Comparison of ENCODE assay signal across 7 mouse cellular contexts in the genomic region with DNA sequence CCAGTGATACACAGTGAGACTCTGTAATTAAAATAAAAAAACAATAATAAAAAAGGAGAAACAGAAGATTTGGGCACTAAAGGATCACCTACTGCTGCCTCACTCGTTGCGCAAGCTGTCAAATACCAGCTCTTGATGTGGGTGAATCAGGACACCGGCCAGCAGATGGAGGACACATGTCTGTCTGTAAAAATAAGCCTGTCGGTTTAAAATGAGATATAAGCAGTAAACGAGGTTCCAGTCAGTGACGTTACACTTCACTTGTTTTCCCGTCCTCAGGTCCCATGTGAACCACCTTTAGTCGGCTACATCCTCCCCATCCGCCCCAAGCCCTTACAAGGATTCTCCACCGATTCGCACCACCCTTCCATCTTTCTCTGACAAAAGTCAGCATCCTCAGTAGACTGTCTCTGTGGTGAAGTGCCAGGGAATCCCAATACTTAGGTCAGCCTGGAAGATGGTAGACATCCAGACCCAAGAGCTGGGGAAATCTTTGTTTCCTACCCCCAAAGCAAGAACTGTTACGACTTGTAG. TPM values are rescaled to one million over a fixed set of nuclear protein-coding genes. Genes with fewer than 3 reads are reported as not detected.
A peak's percentile ranks its signal among the peaks of the same experiment; 100 is the strongest.
DNase-seq lines count a peak whose midpoint lies in the region; ATAC-seq and TF ChIP-seq lines count a peak whose summit lies in the region.

No protein-coding gene starts in this region.

- H3K4me3 ChIP-seq in embryonic facial prominence, embryonic 14.5 days (ENCODE audit: low read depth, low read length), result peak overlapping the region; percentile 85
- H3K4me3 ChIP-seq in intestine, embryonic 14.5 days (ENCODE audit: low read depth, low read length), result peak overlapping the region; percentile 65
- H3K4me3 ChIP-seq in midbrain, embryonic 14.5 days (replicated peaks; ENCODE audit: low read depth, low read length), result peak overlapping the region; percentile 86

- no peaks in the 10 kb centered on the region for H3K9me3 ChIP-seq in embryonic facial prominence, embryonic 14.5 days (ENCODE audit: control insufficient read depth, low read length)
- no peaks in the 10 kb centered on the region for H3K9me3 ChIP-seq in intestine, embryonic 14.5 days (ENCODE audit: control insufficient read depth, low read length)
- no peaks in the 10 kb centered on the region for H3K9me3 ChIP-seq in midbrain, embryonic 14.5 days (ENCODE audit: control insufficient read depth, low read length)

- ATAC-seq in Patski, result peak; percentile 65
- peak; percentile 26; the same call in 1 of the 2 replicates for ATAC-seq in embryonic facial prominence, embryonic 14.5 days (ENCODE audit: low read depth)
- ATAC-seq in intestine, embryonic 14.5 days (replicated peaks; ENCODE audit: low FRiP score, low TSS enrichment, low read depth), result peak; percentile 54
- ATAC-seq in midbrain, embryonic 14.5 days (ENCODE audit: low FRiP score, low TSS enrichment), result peak; percentile 59

- peak overlapping the region; percentile 63 for H3K27ac ChIP-seq in embryonic facial prominence, embryonic 14.5 days (replicated peaks; ENCODE audit: low read depth, low read length)
- peak overlapping the region; percentile 40 for H3K27ac ChIP-seq in intestine, embryonic 14.5 days (ENCODE audit: low read depth)
- peak overlapping the region; percentile 62 for H3K27ac ChIP-seq in midbrain, embryonic 14.5 days (replicated peaks; ENCODE audit: low read depth, low read length)

- CTCF ChIA-PET in Patski (lab: Charles Lee), result interaction anchor here (0.9 to 1.0 kb wide), 2 partner anchors 17 to 20 kb away, joined by 3 to 4 read pairs; a partner anchor contains a TSS

- intact Hi-C loops in left cerebral cortex, postnatal 25 days (cut with DNase I), result loop anchor here (2.0 kb wide), 1 partner anchor 19 kb away; no protein-coding TSS in a partner anchor
- intact Hi-C loops in left cerebral cortex, postnatal 10 days (cut with DNase I), result no loop called here

- peak; percentile 43 to 77 for DNase-seq in left cerebral cortex, postnatal 25 days (ENCODE audit: low spot score in 2 of 2)
- DNase-seq in left cerebral cortex, postnatal 10 days (ENCODE audit: extremely low spot score in 1 of 2, low spot score in 2 of 2), result no peak
- no peak for DNase-seq in Patski (ENCODE audit: low read depth, low spot score)
- DNase-seq in embryonic facial prominence, embryonic 14.5 days (ENCODE audit: low spot score), result peak; percentile 26
- DNase-seq in intestine, embryonic 14.5 days (ENCODE audit: low spot score), result peak; percentile 54
- DNase-seq in midbrain, embryonic 14.5 days, result peak; percentile 56
- no peak for DNase-seq in gastrocnemius, postnatal 4 days (ENCODE audit: low spot score in 2 of 2)

- POLR2A ChIA-PET in Patski (lab: Charles Lee), result no interaction called here

- TF ChIP-seq CTCF in Patski (IDR thresholded peaks at IDR 0.05), result no peak

- H3K9ac ChIP-seq in embryonic facial prominence, embryonic 14.5 days (ENCODE audit: low read depth, low read length), result peak overlapping the region; percentile 82
- peak overlapping the region; percentile 47 for H3K9ac ChIP-seq in intestine, embryonic 14.5 days (ENCODE audit: low read length)
- H3K9ac ChIP-seq in midbrain, embryonic 14.5 days (replicated peaks; ENCODE audit: low read length), result peak overlapping the region; percentile 79

- H3K27me3 ChIP-seq in Patski, result no peaks in the 10 kb centered on the region
- H3K27me3 ChIP-seq in embryonic facial prominence, embryonic 14.5 days (replicated peaks; ENCODE audit: control insufficient read depth, insufficient read depth, low read length), result no peaks in the 10 kb centered on the region
- no peaks in the 10 kb centered on the region for H3K27me3 ChIP-seq in intestine, embryonic 14.5 days (replicated peaks; ENCODE audit: control insufficient read depth, insufficient read depth, low read length)
- H3K27me3 ChIP-seq in midbrain, embryonic 14.5 days (ENCODE audit: control insufficient read depth, insufficient read depth, low read length), result no peaks in the 10 kb centered on the region

- 13% methylated on average over 12 of the region's 12 CpGs for WGBS in embryonic facial prominence, embryonic 14.5 days
- WGBS in intestine, embryonic 14.5 days, result 19% methylated on average over 12 of the region's 12 CpGs
- 11% methylated on average over 12 of the region's 12 CpGs for WGBS in midbrain, embryonic 14.5 days

- H3K4me1 ChIP-seq in embryonic facial prominence, embryonic 14.5 days (ENCODE audit: control insufficient read depth, insufficient read depth, low read length), result peaks cover 5% of the 10 kb centered on the region; the same call in 1 of the 2 replicates
- H3K4me1 ChIP-seq in intestine, embryonic 14.5 days (replicated peaks; ENCODE audit: control insufficient read depth, insufficient read depth, low read length), result peaks cover 9% of the 10 kb centered on the region
- H3K4me1 ChIP-seq in midbrain, embryonic 14.5 days (ENCODE audit: control insufficient read depth, insufficient read depth, low read length), result peaks cover 13% of the 10 kb centered on the region

- in situ Hi-C loops in Patski (cut with MboI; ENCODE audit: low pct_unique_long_range_greater_than_20kb), result no loop called here

- H3K36me3 ChIP-seq in embryonic facial prominence, embryonic 14.5 days (ENCODE audit: control insufficient read depth, insufficient read depth, low read length), result peaks cover 31% of the 10 kb centered on the region
- peaks cover 32% of the 10 kb centered on the region for H3K36me3 ChIP-seq in intestine, embryonic 14.5 days (ENCODE audit: control insufficient read depth, insufficient read depth, low read length)
- H3K36me3 ChIP-seq in midbrain, embryonic 14.5 days (ENCODE audit: control insufficient read depth, insufficient read depth, low read length), result peaks cover 31% of the 10 kb centered on the region

- peak overlapping the region; percentile 67 for H3K4me2 ChIP-seq in embryonic facial prominence, embryonic 14.5 days (ENCODE audit: low read depth, low read length)
- H3K4me2 ChIP-seq in intestine, embryonic 14.5 days (ENCODE audit: low read length), result peak overlapping the region; percentile 93
- peak overlapping the region; percentile 62 for H3K4me2 ChIP-seq in midbrain, embryonic 14.5 days (ENCODE audit: low read length)

RNA-seq across cellular contexts. Expression of a gene that starts 0.5 kb away (rescaled TPM):
- total RNA-seq in left cerebral cortex, postnatal 25 days (2021), result 10 to 100 TPM; 38.7 to 44.6 TPM
- 10 to 100 TPM; 49.9 to 50.6 TPM for total RNA-seq in left cerebral cortex, postnatal 10 days (2021)
- polyA plus RNA-seq in Patski (2021), result 64.6 TPM
- 52.9 and 53.7 TPM in 2 replicates for polyA plus RNA-seq in embryonic facial prominence, embryonic 14.5 days (2014; fragmentation: Nextera tagmentation; extraction: Ambion mirVana)
- 60.7 and 62.1 TPM in 2 replicates for polyA plus RNA-seq in intestine, embryonic 14.5 days (2014; fragmentation: Nextera tagmentation; extraction: Ambion mirVana)
- 83.2 and 85.5 TPM in 2 replicates for polyA plus RNA-seq in midbrain, embryonic 14.5 days (2014; fragmentation: Nextera tagmentation; extraction: Ambion mirVana)
- total RNA-seq in gastrocnemius, postnatal 4 days (2021), result 10 to 100 TPM; 25.8 to 33.7 TPM

RNA-seq across cellular contexts. Expression of a gene that starts 20.0 kb away (rescaled TPM):
- 1 to 10 TPM; 1.4 to 1.7 TPM for total RNA-seq in left cerebral cortex, postnatal 25 days (2021)
- total RNA-seq in left cerebral cortex, postnatal 10 days (2021), result 1 to 10 TPM; 4.6 to 7.2 TPM
- 114 TPM for polyA plus RNA-seq in Patski (2021)
- 159 and 177 TPM in 2 replicates for polyA plus RNA-seq in embryonic facial prominence, embryonic 14.5 days (2014; fragmentation: Nextera tagmentation; extraction: Ambion mirVana)
- 210 and 219 TPM in 2 replicates for polyA plus RNA-seq in intestine, embryonic 14.5 days (2014; fragmentation: Nextera tagmentation; extraction: Ambion mirVana)
- 24.7 and 55.1 TPM in 2 replicates for polyA plus RNA-seq in midbrain, embryonic 14.5 days (2014; fragmentation: Nextera tagmentation; extraction: Ambion mirVana)
- 10 to 100 TPM; 35.6 to 41.1 TPM for total RNA-seq in gastrocnemius, postnatal 4 days (2021)

RNA-seq across cellular contexts. Expression of a gene that starts 30.3 kb away (rescaled TPM):
- total RNA-seq in left cerebral cortex, postnatal 25 days (2021), result 10 to 100 TPM; 34.3 to 41.5 TPM
- total RNA-seq in left cerebral cortex, postnatal 10 days (2021), result 10 to 100 TPM; 15.9 to 18.8 TPM
- polyA plus RNA-seq in Patski (2021), result not detected
- 0.33 and 0.73 TPM in 2 replicates for polyA plus RNA-seq in embryonic facial prominence, embryonic 14.5 days (2014; fragmentation: Nextera tagmentation; extraction: Ambion mirVana)
- polyA plus RNA-seq in intestine, embryonic 14.5 days (2014; fragmentation: Nextera tagmentation; extraction: Ambion mirVana), result 0.16 and 0.20 TPM in 2 replicates
- polyA plus RNA-seq in midbrain, embryonic 14.5 days (2014; fragmentation: Nextera tagmentation; extraction: Ambion mirVana), result 0.21 and 0.27 TPM in 2 replicates
- under 1 TPM in 1 of 2 experiments, not detected in 1; 0.61 TPM for total RNA-seq in gastrocnemius, postnatal 4 days (2021)

Comparison
In these comparisons a context has a peak if more than half of its experiments do, and no peak if none do; other contexts are left out.
1. DNase-seq: peak in left cerebral cortex, postnatal 25 days (2 of 2), embryonic facial prominence, embryonic 14.5 days (single experiment), intestine, embryonic 14.5 days (single experiment) and midbrain, embryonic 14.5 days (single experiment); none in left cerebral cortex, postnatal 10 days (0 of 2), Patski (single experiment) and gastrocnemius, postnatal 4 days (0 of 2).
2. Peak in every context shown above with its lines, with median percentiles within 50 percentile points of each other: ATAC-seq, H3K27ac ChIP-seq, H3K4me2 ChIP-seq, H3K4me3 ChIP-seq and H3K9ac ChIP-seq.